In the genomic region with DNA sequence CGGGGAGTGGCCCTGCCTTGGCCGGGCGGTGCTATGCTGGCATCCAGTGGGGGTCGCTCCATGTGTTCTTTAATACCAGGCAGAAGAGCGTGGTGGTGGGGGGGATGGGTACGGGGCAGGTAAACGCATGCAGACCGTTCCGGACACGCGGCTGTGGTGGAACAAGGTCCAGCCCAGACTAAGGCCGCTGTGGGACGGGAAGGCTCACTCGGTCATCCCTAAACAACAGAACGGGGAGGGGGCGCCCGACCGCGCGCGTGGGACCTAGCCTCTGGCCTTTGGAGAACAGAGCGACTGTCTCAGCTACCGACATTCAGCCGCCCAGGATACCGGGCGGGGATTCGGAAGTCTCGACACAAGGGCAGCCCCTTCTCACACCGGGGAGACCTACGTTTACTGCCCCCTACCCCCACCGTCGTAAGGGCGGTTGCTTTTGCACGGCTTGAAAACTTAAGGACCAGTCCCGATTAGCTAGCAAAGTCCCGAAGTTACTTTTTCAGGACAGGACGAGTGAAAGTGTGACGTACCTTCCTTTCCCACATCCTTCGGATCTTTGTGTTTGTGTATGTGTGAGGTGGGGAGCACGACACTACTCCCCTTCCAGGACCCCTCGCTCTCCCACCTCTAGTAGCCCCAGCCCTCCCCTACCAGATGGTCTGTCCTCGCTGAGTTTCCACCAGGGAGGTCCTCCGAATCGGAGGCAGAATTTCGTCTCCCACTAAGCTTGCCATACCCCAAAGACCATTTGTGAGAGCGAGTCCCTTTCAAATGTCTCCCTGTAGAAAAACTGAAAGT, we compare ENCODE assay signal across 8 mouse cellular contexts. TPM values are rescaled to one million over a fixed set of nuclear protein-coding genes. Genes with fewer than 3 reads are reported as not detected.
DNase-seq lines count a peak whose midpoint lies in the region; ATAC-seq and TF ChIP-seq lines count a peak whose summit lies in the region.

No protein-coding gene starts in this region.

- DNase-seq in kidney, adult 2 months = peak; percentile 62
- DNase-seq in kidney, postnatal 14 days = no peak
- peak; percentile 41 to 67 for DNase-seq in adrenal gland, postnatal 36 days
- DNase-seq in forebrain, embryonic 11.5 days (ENCODE audit: low spot score) = peak; percentile 83
- DNase-seq in heart, postnatal 36 days = peak; percentile 57 to 63
- peak; percentile 11 to 14 for DNase-seq in left cerebral cortex, adult 2 months (ENCODE audit: extremely low spot score in 1 of 2, low spot score in 2 of 2)
- DNase-seq in mesoderm, embryonic 11.5 days (ENCODE audit: low read depth, low spot score) = peak; percentile 68

- no peak for TF ChIP-seq CTCF in kidney, adult 2 months (conservative IDR thresholded peaks at IDR 0.05; ENCODE audit: insufficient read depth, insufficient read length, low read depth, low read length)
- no peak for TF ChIP-seq CTCF in left cerebral cortex, adult 2 months (IDR thresholded peaks at IDR 0.05)

- H3K4me3 ChIP-seq in kidney, adult 2 months (ENCODE audit: insufficient read depth, low read depth, low read length) = peak overlapping the region; percentile 64
- peak overlapping the region; percentile 52 for H3K4me3 ChIP-seq in forebrain, embryonic 11.5 days (ENCODE audit: low read depth, low read length)
- H3K4me3 ChIP-seq in left cerebral cortex, adult 2 months = peak overlapping the region; percentile 51
- H3K4me3 ChIP-seq in stomach, embryonic 15.5 days (replicated peaks) = peak overlapping the region; percentile 77

- H3K27me3 ChIP-seq in kidney, adult 2 months (replicated peaks; ENCODE audit: control insufficient read depth, insufficient read depth, low read length) = no peaks in the 10 kb centered on the region
- H3K27me3 ChIP-seq in forebrain, embryonic 11.5 days (ENCODE audit: control insufficient read depth, insufficient read depth, low read length) = no peaks in the 10 kb centered on the region; the same call in 1 of the 2 replicates
- no peaks in the 10 kb centered on the region for H3K27me3 ChIP-seq in stomach, embryonic 15.5 days (replicated peaks)

- TF ChIP-seq POLR2A in kidney, adult 2 months (IDR thresholded peaks at IDR 0.05; ENCODE audit: low read depth, low read length) = no peak

- intact Hi-C loops in heart, postnatal 36 days (cut with DNase I) = loop anchor here (1.0 to 5.0 kb wide), 4 partner anchors 79 to 192 kb away; no protein-coding TSS in a partner anchor
- intact Hi-C loops in left cerebral cortex, adult 2 months (cut with DNase I) = loop anchor here (2.0 to 10.0 kb wide), 2 partner anchors 190 to 202 kb away; a partner anchor contains a TSS

- peak overlapping the region; percentile 57 for H3K4me2 ChIP-seq in forebrain, embryonic 11.5 days (ENCODE audit: low read depth, low read length, severe bottlenecking)
- H3K4me2 ChIP-seq in stomach, embryonic 15.5 days = peak overlapping the region; percentile 97

- no peaks in the 10 kb centered on the region for H3K36me3 ChIP-seq in kidney, adult 2 months (ENCODE audit: control insufficient read depth, insufficient read depth, low read length)
- no peaks in the 10 kb centered on the region for H3K36me3 ChIP-seq in forebrain, embryonic 11.5 days (ENCODE audit: control insufficient read depth, insufficient read depth, low read length)
- H3K36me3 ChIP-seq in stomach, embryonic 15.5 days = no peaks in the 10 kb centered on the region

- no peaks in the 10 kb centered on the region for H3K4me1 ChIP-seq in kidney, adult 2 months (ENCODE audit: control insufficient read depth, insufficient read depth, low read length)
- H3K4me1 ChIP-seq in forebrain, embryonic 11.5 days (replicated peaks; ENCODE audit: control insufficient read depth, insufficient read depth, low read length) = peaks cover 6% of the 10 kb centered on the region; the same call in 1 of the 2 replicates
- H3K4me1 ChIP-seq in stomach, embryonic 15.5 days = no peaks in the 10 kb centered on the region

- no peaks in the 10 kb centered on the region for H3K9me3 ChIP-seq in forebrain, embryonic 11.5 days (ENCODE audit: control insufficient read depth, low read length)
- H3K9me3 ChIP-seq in stomach, embryonic 15.5 days = no peaks in the 10 kb centered on the region

- peak overlapping the region; percentile 56 for H3K9ac ChIP-seq in forebrain, embryonic 11.5 days (ENCODE audit: low read length)
- H3K9ac ChIP-seq in stomach, embryonic 15.5 days = peak overlapping the region; percentile 66

- ATAC-seq in forebrain, embryonic 11.5 days (replicated peaks; ENCODE audit: low FRiP score) = peak; percentile 68
- ATAC-seq in stomach, embryonic 15.5 days (ENCODE audit: insufficient read depth, low FRiP score, low read depth) = peak; percentile 23; the same call in 1 of the 2 replicates

- peak overlapping the region; percentile 8; the same call in 1 of the 2 replicates for H3K27ac ChIP-seq in kidney, adult 2 months (ENCODE audit: insufficient read depth, low read depth, low read length)
- peak overlapping the region; percentile 25; the same call in 1 of the 2 replicates for H3K27ac ChIP-seq in forebrain, embryonic 11.5 days (ENCODE audit: low read depth, low read length)
- no peak overlapping the region for H3K27ac ChIP-seq in left cerebral cortex, adult 2 months
- H3K27ac ChIP-seq in stomach, embryonic 15.5 days = peak overlapping the region; percentile 93

- WGBS in kidney, adult 2 months = under 1% methylated on average over 46 of the region's 46 CpGs
- under 1% methylated on average over 46 of the region's 46 CpGs for WGBS in forebrain, embryonic 11.5 days
- WGBS in stomach, embryonic 15.5 days = under 1% methylated on average over 46 of the region's 46 CpGs

RNA-seq across cellular contexts. Expression of a gene that starts 1.7 kb away (rescaled TPM):
- polyA plus RNA-seq in kidney, adult 2 months (2012; rRNA removed) = 6.0 and 7.8 TPM in 2 replicates
- total RNA-seq in adrenal gland, postnatal 36 days (2021) = 10 to 100 TPM; 16.3 to 20.4 TPM
- 21.3 and 24.5 TPM in 2 replicates for polyA plus RNA-seq in forebrain, embryonic 11.5 days (2014; fragmentation: Nextera tagmentation; extraction: Ambion mirVana)
- 10 to 100 TPM; 10.6 to 14.0 TPM for total RNA-seq in heart, postnatal 36 days (2021)
- 1 to 10 TPM; 4.2 to 6.8 TPM for total RNA-seq in left cerebral cortex, adult 2 months (2021)
- polyA plus RNA-seq in stomach, embryonic 15.5 days (2015; fragmentation: Nextera tagmentation; extraction: Ambion mirVana) = 37.7 and 39.6 TPM in 2 replicates
